Mouse (Mus musculus): ENCODE measurements around the gene Omp. TPM values are rescaled to one million over a fixed set of nuclear protein-coding genes. Genes with fewer than 3 reads are reported as not detected.

Gene Omp
- polyA plus RNA-seq, 1 experiment from 2014 or later = 0.37 TPM

DNA sequence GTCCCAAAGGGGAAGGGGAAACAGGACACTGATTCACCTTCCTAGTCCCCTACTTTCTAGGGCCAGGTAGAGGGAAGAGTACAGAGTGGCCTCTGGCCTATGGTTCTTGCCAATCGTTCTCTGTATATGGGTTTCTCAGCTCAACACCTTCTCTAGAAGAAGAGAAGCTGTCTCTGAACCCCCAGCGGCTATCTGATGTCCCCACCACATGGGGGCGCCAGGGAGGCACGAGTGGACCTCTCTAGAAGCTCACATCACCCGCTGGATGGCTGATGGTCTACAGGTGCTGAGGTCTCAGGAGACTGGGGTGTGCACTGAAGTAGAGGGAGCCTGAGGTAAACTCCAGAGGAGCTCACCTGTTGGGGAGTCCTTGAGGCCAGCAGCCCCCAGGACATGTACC, 19.8 kb downstream of the Omp start:
- Histone ChIP-seq H3K9me3 (no peaks in the 10 kb centered on the region), H3K9ac (no peak overlapping the region), H3K4me2 (no peak overlapping the region), H3K36me3 (replicated peaks) (0 out of 2 replicates have a peak, but pooled peaks cover 2% of the 10 kb centered on the region), H3K4me1 (peaks cover 2% of the 10 kb centered on the region; the same call in 1 of the 2 replicates), H3K4me3 (no peak overlapping the region), H3K27ac (no peak overlapping the region), H3K27me3 (replicated peaks) (no peaks in the 10 kb centered on the region)
- WGBS = 35% methylated on average over 5 of the region's 5 CpGs
- no peak for ATAC-seq (replicated peaks)

DNA sequence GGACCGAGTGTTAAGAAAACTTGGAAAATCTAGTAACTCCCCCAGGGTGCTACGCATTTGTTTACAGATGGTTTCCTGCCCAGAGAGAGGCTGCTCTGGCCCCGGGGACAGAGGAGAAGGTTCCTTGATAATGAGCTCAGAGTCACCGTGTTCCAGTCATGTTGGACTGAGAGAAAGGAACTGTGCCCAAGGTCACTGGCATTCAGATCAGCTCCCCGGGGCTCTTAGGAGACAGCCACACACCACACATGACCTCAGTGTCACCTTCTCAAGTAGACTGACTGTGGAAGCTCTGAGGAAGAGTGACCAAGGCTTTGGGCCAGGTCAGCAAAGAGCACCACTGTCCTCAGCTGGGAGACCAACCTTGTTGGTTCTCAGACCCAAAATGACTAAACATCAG, 20.6 kb downstream of the Omp start:
- no peak overlapping the region for H3K4me3 ChIP-seq
- no peaks in the 10 kb centered on the region for H3K9me3 ChIP-seq
- 70% methylated on average over 5 of the region's 5 CpGs for WGBS
- no peak overlapping the region for H3K9ac ChIP-seq
- H3K36me3 ChIP-seq (replicated peaks) = 0 out of 2 replicates have a peak, but pooled peaks cover 2% of the 10 kb centered on the region
- peaks cover 4% of the 10 kb centered on the region; the same call in 1 of the 2 replicates for H3K4me1 ChIP-seq
- H3K27me3 ChIP-seq (replicated peaks) = no peaks in the 10 kb centered on the region
- no peak overlapping the region for H3K27ac ChIP-seq
- ATAC-seq (replicated peaks) = no peak
- no peak overlapping the region for H3K4me2 ChIP-seq

DNA sequence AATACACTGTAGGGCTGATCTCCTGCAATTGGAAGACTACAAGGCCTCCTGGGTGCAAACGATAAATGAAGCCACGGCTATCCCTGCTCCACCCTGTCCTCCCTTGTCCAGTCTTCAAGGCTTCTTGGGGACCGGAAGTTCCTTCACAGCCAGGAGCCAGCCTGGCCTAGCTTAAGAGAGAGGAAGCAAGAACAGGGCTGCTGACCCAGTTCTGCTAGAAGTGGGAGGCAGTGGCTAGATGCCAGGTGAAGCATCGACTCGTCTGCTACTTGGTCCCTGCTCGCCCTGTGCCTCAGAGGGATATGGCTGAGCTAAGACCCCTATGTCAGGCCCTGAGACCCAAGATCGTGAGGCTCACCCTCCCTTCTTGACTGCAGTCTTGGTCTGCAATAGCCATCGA, 23.6 kb downstream of the Omp start:
- H3K36me3 ChIP-seq (replicated peaks) = 0 out of 2 replicates have a peak, but pooled peaks cover 2% of the 10 kb centered on the region

DNA sequence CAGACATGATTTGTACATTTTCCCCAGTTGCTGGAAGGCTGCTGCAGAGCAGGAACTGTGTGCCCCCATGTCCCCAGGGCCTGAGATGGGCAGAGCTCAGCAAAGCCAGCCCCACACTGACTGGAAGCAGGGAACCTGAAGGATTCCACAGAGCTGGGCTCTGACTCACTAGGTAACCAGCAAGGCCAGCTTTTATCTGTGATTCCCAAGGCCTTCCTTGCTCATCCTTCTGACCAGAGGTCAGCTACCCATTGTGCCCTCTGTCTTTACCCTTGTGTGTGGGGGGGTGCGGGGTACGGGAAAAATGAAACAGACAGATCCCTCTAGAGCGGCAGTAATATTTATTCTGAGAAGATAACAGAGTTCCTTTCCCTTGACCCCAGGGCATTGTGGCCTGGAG, 24.1 kb downstream of the Omp start:
- H3K4me3 ChIP-seq = no peak overlapping the region
- no peak for ATAC-seq (replicated peaks)
- no peak overlapping the region for H3K4me2 ChIP-seq
- H3K4me1 ChIP-seq = peaks cover 4% of the 10 kb centered on the region; the same call in 1 of the 2 replicates
- no peak overlapping the region for H3K9ac ChIP-seq
- 84% methylated on average over 3 of the region's 3 CpGs for WGBS
- no peaks in the 10 kb centered on the region for H3K9me3 ChIP-seq
- 0 out of 2 replicates have a peak, but pooled peaks cover 2% of the 10 kb centered on the region for H3K36me3 ChIP-seq (replicated peaks)
- H3K27ac ChIP-seq = no peak overlapping the region
- no peaks in the 10 kb centered on the region for H3K27me3 ChIP-seq (replicated peaks)

More for the DNA sequence above, 23.6 kb downstream of the Omp start:
- Histone ChIP-seq H3K9ac (no peak overlapping the region), H3K4me3 (no peak overlapping the region), H3K27ac (no peak overlapping the region), H3K27me3 (replicated peaks) (no peaks in the 10 kb centered on the region), H3K4me2 (no peak overlapping the region), H3K9me3 (no peaks in the 10 kb centered on the region), H3K4me1 (peaks cover 4% of the 10 kb centered on the region; the same call in 1 of the 2 replicates)
- no peak for ATAC-seq (replicated peaks)
- 82% methylated on average over 8 of the region's 8 CpGs for WGBS

DNA sequence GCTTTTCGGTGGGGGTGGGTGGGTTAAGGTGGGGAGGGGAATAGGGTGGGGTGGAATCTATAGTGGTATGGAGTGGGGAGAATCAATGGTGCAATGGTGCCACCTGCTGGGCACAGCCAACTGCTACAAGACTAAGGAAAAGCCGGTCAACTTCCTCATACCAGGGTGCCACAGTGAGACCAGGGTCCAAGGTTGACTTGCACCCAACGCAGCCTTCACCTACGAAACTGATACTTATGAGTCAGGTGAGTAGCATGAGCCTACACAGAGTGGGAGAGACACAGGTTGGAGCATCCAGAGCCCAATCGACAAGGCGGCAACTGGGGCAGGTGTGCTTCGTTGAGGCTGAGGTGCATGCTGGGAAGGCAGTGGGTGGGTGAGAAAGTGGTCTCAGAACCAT, 25.0 kb downstream of the Omp start:
- H3K27me3 ChIP-seq (replicated peaks) = no peaks in the 10 kb centered on the region
- H3K9me3 ChIP-seq = no peaks in the 10 kb centered on the region
- H3K4me1 ChIP-seq = peaks cover 4% of the 10 kb centered on the region; the same call in 1 of the 2 replicates
- peak overlapping the region; percentile 44 for H3K4me2 ChIP-seq
- WGBS = 5% methylated on average over 7 of the region's 7 CpGs
- H3K36me3 ChIP-seq (replicated peaks) = no peaks in the 10 kb centered on the region
- H3K9ac ChIP-seq = no peak overlapping the region
- ATAC-seq (replicated peaks) = peak; percentile 77
- no peak overlapping the region for H3K27ac ChIP-seq
- H3K4me3 ChIP-seq = peak overlapping the region; percentile 12

DNA sequence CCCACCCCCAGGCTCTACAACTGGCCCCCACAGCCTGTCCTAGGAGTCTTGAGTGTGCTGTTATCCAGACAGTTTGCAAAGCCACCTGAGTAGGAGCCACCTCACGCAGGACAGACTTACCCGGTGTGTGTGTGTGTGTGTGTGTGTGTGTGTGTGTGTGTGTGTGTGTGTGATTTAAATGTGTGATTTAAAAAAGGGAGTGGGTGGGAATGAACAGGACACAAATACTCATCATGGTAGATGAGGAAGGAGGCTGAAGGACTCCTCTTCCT, 25.4 kb downstream of the Omp start:
- Histone ChIP-seq H3K4me2 (peak overlapping the region; percentile 44; the same call in 1 of the 2 replicates), H3K4me1 (peaks cover 4% of the 10 kb centered on the region; the same call in 1 of the 2 replicates), H3K9ac (no peak overlapping the region), H3K36me3 (replicated peaks) (no peaks in the 10 kb centered on the region), H3K9me3 (no peaks in the 10 kb centered on the region), H3K27me3 (replicated peaks) (no peaks in the 10 kb centered on the region), H3K27ac (no peak overlapping the region), H3K4me3 (no peak overlapping the region)
- WGBS = 81% methylated on average over 2 of the region's 2 CpGs
- peak; percentile 35; the same call in 1 of the 2 replicates for ATAC-seq (replicated peaks)

DNA sequence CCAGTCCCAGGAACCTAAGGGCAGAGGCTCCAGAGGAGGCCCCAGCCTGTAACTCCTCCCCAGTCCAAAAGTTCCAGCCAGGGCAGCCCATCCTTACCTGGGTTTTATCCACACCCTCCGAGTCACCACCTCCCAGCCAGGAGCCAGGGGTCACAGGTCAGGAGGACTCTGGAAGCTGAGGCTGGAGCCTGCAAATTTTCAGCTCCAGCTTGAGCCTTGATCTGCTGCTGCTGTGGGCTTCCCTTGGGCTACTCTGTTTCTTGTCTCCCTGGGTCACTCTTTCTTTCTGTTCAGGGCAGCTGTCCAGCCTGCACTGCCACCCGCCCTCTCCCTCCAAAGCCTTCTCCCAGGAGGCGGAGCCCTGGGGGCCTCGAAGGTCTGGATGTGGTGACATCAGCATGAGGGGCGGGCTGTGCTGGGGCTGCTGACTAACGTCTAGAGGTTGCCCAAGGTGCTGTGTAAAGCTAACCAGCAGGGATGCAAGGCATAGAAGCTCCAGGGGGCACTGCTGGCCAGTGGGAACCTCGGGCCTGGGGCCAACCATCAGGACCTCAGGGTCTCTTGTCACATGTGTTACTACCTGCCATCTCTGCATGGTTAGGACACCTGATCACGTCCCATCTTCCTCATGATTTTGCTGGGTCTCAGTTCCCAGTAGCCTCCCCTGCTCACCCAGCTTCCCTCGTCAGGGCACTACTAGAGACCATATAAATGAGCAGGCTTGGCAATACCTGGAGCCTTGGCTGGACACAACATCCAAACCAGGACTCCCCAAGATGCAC, 25.9 kb downstream of the Omp start, which contains the start of gene Myo7a:
Myo7a (minus strand) TSS at position 346 of the 782 bp plus-strand sequence.
- no peaks in the 10 kb centered on the region for H3K27me3 ChIP-seq (replicated peaks)
- no peaks in the 10 kb centered on the region for H3K9me3 ChIP-seq
- H3K4me2 ChIP-seq = peak within 1 kb of the TSS; percentile 44
- peaks cover 4% of the 10 kb centered on the region; the same call in 1 of the 2 replicates for H3K4me1 ChIP-seq
- 0 out of 2 replicates have a peak, but pooled peaks have one; percentile 19 for ATAC-seq (replicated peaks)
- no peaks in the 10 kb centered on the region for H3K36me3 ChIP-seq (replicated peaks)
- H3K27ac ChIP-seq = no peak within 1 kb of the TSS
- H3K4me3 ChIP-seq = peak within 1 kb of the TSS; percentile 12
- WGBS = 33% methylated on average over 9 of the region's 9 CpGs
- H3K9ac ChIP-seq = no peak within 1 kb of the TSS

DNA sequence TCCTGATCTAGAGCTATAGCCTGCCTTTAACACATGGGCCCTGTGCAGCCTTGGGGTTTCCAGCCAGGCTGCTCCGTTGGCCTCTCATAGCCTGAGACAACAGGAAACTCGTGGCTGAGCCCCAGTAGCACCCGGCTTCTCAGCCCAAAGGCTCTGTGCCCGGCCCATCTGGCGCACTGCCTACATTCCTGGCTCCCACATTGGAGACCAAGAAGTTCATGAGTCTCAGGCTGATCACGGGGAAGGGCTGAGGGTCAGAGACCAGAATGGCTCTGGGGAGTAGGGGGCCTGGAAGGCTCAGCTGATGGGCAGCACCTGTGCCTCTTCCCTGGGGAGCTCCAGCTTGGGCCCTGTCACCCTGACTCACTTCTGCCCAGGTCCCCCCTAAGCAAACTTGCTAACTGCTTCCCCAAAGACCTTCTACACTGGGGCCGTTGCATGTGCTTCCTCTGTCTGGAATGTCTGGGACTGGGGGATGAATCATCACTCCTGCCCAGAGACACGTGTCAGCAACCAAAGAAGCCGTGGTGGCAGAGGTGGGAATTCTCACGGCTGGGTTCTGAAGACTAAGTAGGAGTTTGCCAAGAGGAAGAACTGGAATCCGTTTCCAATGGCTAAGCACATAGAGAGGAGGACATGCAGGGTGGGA, 28.2 kb downstream of the Omp start:
- no peaks in the 10 kb centered on the region for H3K36me3 ChIP-seq (replicated peaks)
- no peak overlapping the region for H3K4me3 ChIP-seq
- 69% methylated on average over 11 of the region's 11 CpGs for WGBS
- no peak overlapping the region for H3K4me2 ChIP-seq
- H3K27me3 ChIP-seq (replicated peaks) = peaks cover 6% of the 10 kb centered on the region; the same call in 1 of the 2 replicates
- no peak for ATAC-seq (replicated peaks)
- no peak overlapping the region for H3K27ac ChIP-seq
- H3K9ac ChIP-seq = no peak overlapping the region
- H3K9me3 ChIP-seq = no peaks in the 10 kb centered on the region
- peaks cover 4% of the 10 kb centered on the region; the same call in 1 of the 2 replicates for H3K4me1 ChIP-seq

DNA sequence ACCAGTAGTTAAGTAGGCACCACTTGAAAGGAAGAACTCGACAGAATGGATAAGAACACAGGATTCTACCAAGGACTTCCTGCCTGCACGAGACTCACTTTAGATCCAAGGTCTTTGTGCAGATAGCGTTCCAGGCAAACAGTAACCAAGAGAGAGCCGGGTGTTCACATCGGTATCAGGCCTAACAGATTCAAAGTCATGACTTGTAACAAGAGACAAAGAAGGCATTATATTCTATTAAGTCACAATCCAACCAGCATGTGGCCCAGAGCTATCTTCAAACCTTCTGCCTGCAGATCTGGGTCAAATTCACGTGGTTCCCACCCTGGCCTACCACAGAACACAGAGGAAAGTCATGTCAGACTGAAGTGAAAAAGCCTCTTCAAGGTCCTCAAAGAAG, 30.6 kb downstream of the Omp start:
- Histone ChIP-seq H3K4me1 (peaks cover 8% of the 10 kb centered on the region), H3K9me3 (no peaks in the 10 kb centered on the region), H3K4me3 (no peak overlapping the region), H3K36me3 (replicated peaks) (no peaks in the 10 kb centered on the region), H3K4me2 (no peak overlapping the region), H3K9ac (no peak overlapping the region), H3K27ac (no peak overlapping the region), H3K27me3 (replicated peaks) (peaks cover 15% of the 10 kb centered on the region)
- WGBS = 71% methylated on average over 6 of the region's 6 CpGs
- no peak for ATAC-seq (replicated peaks)

DNA sequence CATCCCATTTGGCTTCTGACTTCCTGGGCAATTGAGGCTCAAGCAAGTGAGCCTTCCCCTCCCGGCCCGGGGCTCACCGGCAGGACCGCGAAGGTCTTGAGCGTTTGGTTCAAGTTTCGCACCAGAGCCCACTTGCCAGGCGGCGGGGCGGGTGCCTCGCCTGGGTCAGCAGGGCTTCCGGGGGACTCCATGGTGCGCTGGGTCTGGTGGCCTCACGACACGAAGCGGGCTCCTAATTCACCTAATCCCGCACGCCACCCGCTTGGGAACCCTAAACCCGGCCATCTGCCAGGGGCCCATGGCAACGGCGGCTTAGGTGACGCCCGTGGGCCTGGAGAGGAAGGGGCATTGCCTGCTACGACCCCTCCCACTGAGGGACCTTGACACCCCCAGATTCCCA, 34.1 kb downstream of the Omp start:
- Histone ChIP-seq H3K9ac (no peak overlapping the region), H3K9me3 (no peaks in the 10 kb centered on the region), H3K4me1 (peaks cover 8% of the 10 kb centered on the region), H3K27ac (no peak overlapping the region), H3K27me3 (replicated peaks) (peaks cover 15% of the 10 kb centered on the region), H3K4me2 (peak overlapping the region; percentile 40), H3K4me3 (0 out of 2 replicates have a peak overlapping the region, but pooled peaks have one; percentile 3), H3K36me3 (replicated peaks) (no peaks in the 10 kb centered on the region)
- WGBS = 5% methylated on average over 25 of the region's 25 CpGs
- no peak for ATAC-seq (replicated peaks)

DNA sequence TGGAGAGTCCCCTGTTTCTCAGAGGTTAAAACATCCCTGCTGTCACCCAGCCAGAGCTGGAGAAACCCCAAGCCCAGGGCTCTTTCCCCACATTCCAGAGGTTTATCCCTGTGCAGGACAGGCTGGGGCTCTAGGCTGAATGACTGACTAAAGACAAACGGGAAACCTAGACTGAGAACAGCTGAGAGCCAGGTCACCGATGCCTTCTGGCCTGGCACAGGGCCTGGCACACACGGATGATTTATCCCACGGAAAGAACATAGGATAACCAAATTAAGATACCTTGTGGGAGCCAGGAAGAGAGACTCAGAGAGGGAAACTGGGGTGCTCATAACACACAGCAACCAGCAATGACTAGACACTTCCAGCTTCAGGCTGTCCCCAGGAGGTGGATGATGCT, 35.5 kb downstream of the Omp start:
- Histone ChIP-seq H3K9ac (no peak overlapping the region), H3K4me1 (peaks cover 8% of the 10 kb centered on the region), H3K9me3 (no peaks in the 10 kb centered on the region), H3K27me3 (replicated peaks) (peaks cover 15% of the 10 kb centered on the region), H3K27ac (no peak overlapping the region), H3K4me2 (no peak overlapping the region), H3K36me3 (replicated peaks) (no peaks in the 10 kb centered on the region), H3K4me3 (no peak overlapping the region)
- WGBS = 77% methylated on average over 4 of the region's 4 CpGs
- no peak for ATAC-seq (replicated peaks)

DNA sequence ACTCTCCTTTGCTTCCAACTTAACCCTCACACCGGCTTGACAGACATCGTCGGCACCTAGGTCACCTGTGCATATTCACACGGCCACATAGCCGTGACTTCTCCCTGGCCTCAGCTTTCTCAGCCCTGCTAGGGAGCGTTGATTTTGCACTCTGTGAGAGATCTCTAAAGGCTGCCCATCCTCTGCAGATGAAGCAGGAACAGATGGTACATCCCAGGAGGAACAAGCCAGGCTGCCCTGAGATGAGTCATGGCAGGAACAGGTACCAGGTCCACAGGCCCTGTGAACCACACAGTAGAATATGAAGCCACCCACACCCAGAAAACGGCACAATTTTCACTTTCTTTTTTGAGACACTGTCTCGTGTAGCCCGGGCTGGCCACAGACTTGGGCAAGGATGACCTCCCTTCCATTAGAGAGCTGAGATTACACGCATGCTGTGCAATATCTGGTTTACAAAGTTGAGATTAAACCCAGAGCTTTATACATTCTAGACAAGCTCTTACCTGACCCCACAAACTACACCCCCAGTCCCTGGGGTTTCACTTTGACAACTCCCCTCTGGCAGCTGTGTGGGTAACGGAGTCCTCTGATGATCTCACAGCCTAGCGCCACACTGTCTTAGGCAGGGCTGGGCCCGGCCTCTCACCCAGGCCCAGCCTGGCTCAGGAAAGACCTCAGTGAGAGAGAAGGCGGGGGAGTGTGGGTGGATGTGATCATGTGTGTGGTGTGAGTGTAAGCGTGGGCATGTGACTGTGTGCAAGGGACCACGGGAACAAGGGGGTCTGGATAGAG, 36.5 kb downstream of the Omp start:
- Histone ChIP-seq H3K9ac (no peak overlapping the region), H3K27me3 (replicated peaks) (peaks cover 15% of the 10 kb centered on the region), H3K4me2 (no peak overlapping the region), H3K4me3 (no peak overlapping the region), H3K27ac (no peak overlapping the region), H3K36me3 (replicated peaks) (no peaks in the 10 kb centered on the region), H3K9me3 (no peaks in the 10 kb centered on the region), H3K4me1 (peaks cover 8% of the 10 kb centered on the region)
- 0 out of 2 replicates have a peak, but pooled peaks have one; percentile 18 for ATAC-seq (replicated peaks)
- WGBS = 83% methylated on average over 16 of the region's 16 CpGs
